Mouse (Mus musculus) E14TG2a.4 (cell line): Measurements from ENCODE around the gene Snrpa1.

Source experiments
- H3K27me3 ChIP-seq: 2 replicates; pipeline ENCODE4 v1.6.1; 2014; ENCODE audit warnings: low read length, control low read depth; ENCODE audit not compliant: insufficient read depth
- H3K36me3 ChIP-seq: 2 replicates; pipeline ENCODE4 v1.6.1; 2014; ENCODE audit warnings: low read length, control low read depth; ENCODE audit not compliant: insufficient read depth
- H3K4me1 ChIP-seq: replicated peaks from 2 replicates; pipeline ENCODE4 v1.6.1; 2014; ENCODE audit warnings: low read depth, low read length, control low read depth
- H3K4me3 ChIP-seq: replicated peaks from 2 replicates; pipeline ENCODE4 v1.5.1; 2014; ENCODE audit warnings: mild to moderate bottlenecking, low read length
- H3K9me3 ChIP-seq: 2 replicates; pipeline ENCODE4 v1.6.1; 2014; ENCODE audit warnings: low read length, control low read depth
- CTCF ChIP-seq: conservative IDR thresholded peaks from 2 replicates; pipeline ENCODE4 v1.5.1; 2014; ENCODE audit warnings: low read length
- NANOG ChIP-seq: IDR thresholded peaks from 2 replicates; pipeline ENCODE4 v1.6.1; 2014; ENCODE audit warnings: borderline replicate concordance, low read length, mixed read lengths
- POU5F1 ChIP-seq: IDR thresholded peaks from 2 replicates; pipeline ENCODE4 v1.6.1; 2014; ENCODE audit warnings: low read length, borderline replicate concordance

Snrpa1 gene

GRCm38 (mm10) chr7:66088077-66088476 lies 29.3 kb downstream of the Snrpa1 start:
- Histone ChIP-seq H3K36me3 (peaks cover 79% of the 10 kb centered on the region), H3K4me3 (no peak overlapping the region), H3K27me3 (no peaks in the 10 kb centered on the region), H3K9me3 (no peaks in the 10 kb centered on the region), H3K4me1 (peaks cover 13% of the 10 kb centered on the region)
- TF ChIP-seq CTCF, result no peak
- TF ChIP-seq POU5F1, result no peak
- TF ChIP-seq NANOG, result no peak

- H3K4me3 ChIP-seq, result no peak overlapping the region
- TF ChIP-seq POU5F1 (no peak), NANOG (no peak), CTCF (no peak)
- H3K9me3 ChIP-seq, result no peaks in the 10 kb centered on the region
- peaks cover 4% of the 10 kb centered on the region; the same call in 1 of the 2 replicates for H3K27me3 ChIP-seq
- H3K4me1 ChIP-seq, result peaks cover 17% of the 10 kb centered on the region
- H3K36me3 ChIP-seq, result peaks cover 52% of the 10 kb centered on the region
These were observed 31.9 kb downstream of the Snrpa1 start for GRCm38 (mm10) chr7:66090676-66091190.

- TF ChIP-seq CTCF (no peak), NANOG (no peak), POU5F1 (no peak)
These were observed 32.8 kb downstream of the Snrpa1 start for GRCm38 (mm10) chr7:66091553-66091952.

GRCm38 (mm10) chr7:66092656-66093055 lies 33.9 kb downstream of the Snrpa1 start:
- TF ChIP-seq NANOG, result no peak
- no peak for TF ChIP-seq POU5F1
- TF ChIP-seq CTCF, result no peak
- Histone ChIP-seq H3K27me3 (peaks cover 7% of the 10 kb centered on the region; the same call in 1 of the 2 replicates), H3K4me3 (no peak overlapping the region), H3K4me1 (peaks cover 17% of the 10 kb centered on the region), H3K9me3 (no peaks in the 10 kb centered on the region), H3K36me3 (peaks cover 33% of the 10 kb centered on the region)

More at GRCm38 (mm10) chr7:66091553-66091952, 32.8 kb downstream of the Snrpa1 start:
- peaks cover 44% of the 10 kb centered on the region for H3K36me3 ChIP-seq
- H3K9me3 ChIP-seq, result no peaks in the 10 kb centered on the region
- no peak overlapping the region for H3K4me3 ChIP-seq
- H3K4me1 ChIP-seq, result peaks cover 17% of the 10 kb centered on the region
- H3K27me3 ChIP-seq, result peaks cover 7% of the 10 kb centered on the region; the same call in 1 of the 2 replicates

- Histone ChIP-seq H3K9me3 (no peaks in the 10 kb centered on the region), H3K36me3 (peaks cover 18% of the 10 kb centered on the region), H3K27me3 (peaks cover 7% of the 10 kb centered on the region; the same call in 1 of the 2 replicates), H3K4me1 (peaks cover 17% of the 10 kb centered on the region), H3K4me3 (no peak overlapping the region)
- TF ChIP-seq CTCF (no peak), NANOG (no peak), POU5F1 (no peak)
These were observed 35.3 kb downstream of the Snrpa1 start for GRCm38 (mm10) chr7:66094141-66094540.

GRCm38 (mm10) chr7:66098803-66099202 lies 40.0 kb downstream of the Snrpa1 start:
- Histone ChIP-seq H3K27me3 (peaks cover 14% of the 10 kb centered on the region), H3K36me3 (no peaks in the 10 kb centered on the region), H3K4me3 (no peak overlapping the region), H3K4me1 (no peaks in the 10 kb centered on the region), H3K9me3 (no peaks in the 10 kb centered on the region)
- no peak for TF ChIP-seq CTCF
- no peak for TF ChIP-seq NANOG
- no peak for TF ChIP-seq POU5F1

GRCm38 (mm10) chr7:66101866-66102265 lies 43.1 kb downstream of the Snrpa1 start:
- no peaks in the 10 kb centered on the region for H3K9me3 ChIP-seq
- no peaks in the 10 kb centered on the region for H3K36me3 ChIP-seq
- TF ChIP-seq NANOG (no peak), CTCF (peak; percentile 50), POU5F1 (no peak)
- no peaks in the 10 kb centered on the region for H3K4me1 ChIP-seq
- no peak overlapping the region for H3K4me3 ChIP-seq
- peaks cover 19% of the 10 kb centered on the region for H3K27me3 ChIP-seq

- Histone ChIP-seq H3K4me1 (peaks cover 8% of the 10 kb centered on the region), H3K4me3 (no peak overlapping the region), H3K9me3 (no peaks in the 10 kb centered on the region), H3K27me3 (peaks cover 33% of the 10 kb centered on the region), H3K36me3 (no peaks in the 10 kb centered on the region)
- TF ChIP-seq CTCF, result no peak
- TF ChIP-seq POU5F1, result no peak
- TF ChIP-seq NANOG, result no peak
These were observed 45.7 kb downstream of the Snrpa1 start for GRCm38 (mm10) chr7:66104531-66104930.

- Histone ChIP-seq H3K4me3 (no peak overlapping the region), H3K9me3 (no peaks in the 10 kb centered on the region), H3K27me3 (peaks cover 39% of the 10 kb centered on the region), H3K4me1 (peaks cover 14% of the 10 kb centered on the region), H3K36me3 (no peaks in the 10 kb centered on the region)
- no peak for TF ChIP-seq POU5F1
- no peak for TF ChIP-seq NANOG
These were observed 47.0 kb downstream of the Snrpa1 start for GRCm38 (mm10) chr7:66105771-66106170.
